Mouse (Mus musculus) stomach, embryonic 14.5 days (tissue): Measurements from ENCODE around the gene Nrsn2. TPM values are rescaled to one million over a fixed set of nuclear protein-coding genes. Genes with fewer than 3 reads are reported as not detected.

Experiments used
- ATAC-seq: fragments of 200-750 bp; cut with Nextera tagmentation; 2 replicates; pipeline ENCODE4 v1.8.0; 2017; ENCODE audit warnings: low read depth, moderate TSS enrichment; ENCODE audit not compliant: insufficient number of reproducible peaks, insufficient read depth, low FRiP score
- H3K27ac ChIP-seq: fragments of 300-500 bp; sonication (generic); 2 replicates; pipeline ENCODE4 v1.5.1; 2014; ENCODE audit warnings: mild to moderate bottlenecking, low read length, moderate library complexity, mixed read lengths
- H3K27me3 ChIP-seq: fragments of 300-500 bp; sonication (generic); 2 replicates; pipeline ENCODE4 v1.6.1; 2014; ENCODE audit warnings: low read length, control low read depth, mixed read lengths; ENCODE audit not compliant: control insufficient read depth, insufficient read depth
- H3K36me3 ChIP-seq: fragments of 300-500 bp; sonication (generic); 2 replicates; pipeline ENCODE4 v1.6.1; 2014; ENCODE audit warnings: mild to moderate bottlenecking, control low read depth, low read length, moderate library complexity, mixed read lengths; ENCODE audit not compliant: control insufficient read depth, insufficient read depth
- H3K4me1 ChIP-seq: fragments of 300-500 bp; sonication (generic); 2 replicates; pipeline ENCODE4 v1.6.1; 2014; ENCODE audit warnings: low read length, control low read depth, mixed read lengths; ENCODE audit not compliant: control insufficient read depth, insufficient read depth
- H3K4me2 ChIP-seq: fragments of 300-500 bp; sonication (generic); replicated peaks from 2 replicates; pipeline ENCODE4 v1.6.1; 2014; ENCODE audit warnings: low read depth, low read length, control low read depth
- H3K4me3 ChIP-seq: fragments of 300-500 bp; sonication (generic); 2 replicates; pipeline ENCODE4 v1.5.1; 2014; ENCODE audit warnings: low read depth, low read length, control low read depth
- H3K9ac ChIP-seq: fragments of 300-500 bp; sonication (generic); replicated peaks from 2 replicates; pipeline ENCODE4 v1.6.1; 2014; ENCODE audit warnings: low read depth, mild to moderate bottlenecking, control low read depth, low read length, moderate library complexity, mixed read lengths
- H3K9me3 ChIP-seq: fragments of 300-500 bp; sonication (generic); 2 replicates; pipeline ENCODE4 v1.6.1; 2016; ENCODE audit warnings: low read depth, low read length, control low read depth; ENCODE audit not compliant: control insufficient read depth
- WGBS: fragments of 180-500 bp; shearing (Covaris S2); extraction: QIAGEN DNeasy Blood & Tissue Kit; methylation state at CpG from one replicate; pipeline ENCODE4 v1.1.7; 2014; 5-methylcytosine and 5-hydroxymethylcytosine counted together
- polyA plus RNA-seq: library from polyadenylated mRNA; unstranded; fragments of >200 nt; fragmentation: Nextera tagmentation; extraction: Ambion mirVana; gene quantifications from 2 replicates; pipeline ENCODE4 v1.2.1, GENCODE M21; 2014

Nrsn2 gene
- polyA plus RNA-seq, 1 experiment from 2014 or later: 3.8 TPM

- Histone ChIP-seq H3K27me3 (no peaks in the 10 kb centered on the region), H3K4me1 (peaks cover 11% of the 10 kb centered on the region; the same call in 1 of the 2 replicates), H3K27ac (no peak overlapping the region), H3K36me3 (peaks cover 44% of the 10 kb centered on the region), H3K9ac (no peak overlapping the region), H3K4me3 (no peak overlapping the region), H3K9me3 (no peaks in the 10 kb centered on the region), H3K4me2 (no peak overlapping the region)
- 78% methylated on average over 5 of the region's 5 CpGs for WGBS
- ATAC-seq: no peak
Measured at GRCm38 (mm10) chr2:152327980-152328379, 48.5 kb downstream of the Nrsn2 start.

GRCm38 (mm10) chr2:152326654-152327053 is 49.8 kb downstream of the Nrsn2 start:
- H3K27me3 ChIP-seq: no peaks in the 10 kb centered on the region
- H3K9ac ChIP-seq: no peak overlapping the region
- H3K9me3 ChIP-seq: no peaks in the 10 kb centered on the region
- no peak for ATAC-seq
- H3K27ac ChIP-seq: no peak overlapping the region
- 84% methylated on average over 8 of the region's 8 CpGs for WGBS
- H3K4me2 ChIP-seq: no peak overlapping the region
- no peak overlapping the region for H3K4me3 ChIP-seq
- H3K36me3 ChIP-seq: peaks cover 55% of the 10 kb centered on the region
- H3K4me1 ChIP-seq: peaks cover 11% of the 10 kb centered on the region; the same call in 1 of the 2 replicates

- Histone ChIP-seq H3K27me3 (no peaks in the 10 kb centered on the region), H3K4me1 (peaks cover 7% of the 10 kb centered on the region; the same call in 1 of the 2 replicates), H3K27ac (no peak overlapping the region), H3K9ac (no peak overlapping the region), H3K4me2 (no peak overlapping the region), H3K4me3 (no peak overlapping the region), H3K9me3 (no peaks in the 10 kb centered on the region), H3K36me3 (peaks cover 55% of the 10 kb centered on the region)
- no peak for ATAC-seq
- WGBS: 93% methylated on average over 13 of the region's 13 CpGs
Measured at GRCm38 (mm10) chr2:152326157-152326556, 50.3 kb downstream of the Nrsn2 start.

- ATAC-seq: no peak
- no peak overlapping the region for H3K27ac ChIP-seq
- H3K4me3 ChIP-seq: no peak overlapping the region
- no peak overlapping the region for H3K9ac ChIP-seq
- peaks cover 52% of the 10 kb centered on the region for H3K36me3 ChIP-seq
- 85% methylated on average over 3 of the region's 3 CpGs for WGBS
- H3K4me2 ChIP-seq: no peak overlapping the region
- H3K9me3 ChIP-seq: no peaks in the 10 kb centered on the region
- H3K27me3 ChIP-seq: no peaks in the 10 kb centered on the region
- no peaks in the 10 kb centered on the region for H3K4me1 ChIP-seq
Measured at GRCm38 (mm10) chr2:152324842-152325241, 51.6 kb downstream of the Nrsn2 start.

- 95% methylated on average over 14 of the region's 14 CpGs for WGBS
- Histone ChIP-seq H3K9me3 (no peaks in the 10 kb centered on the region), H3K4me2 (no peak overlapping the region), H3K9ac (no peak overlapping the region), H3K27ac (no peak overlapping the region), H3K36me3 (peaks cover 51% of the 10 kb centered on the region), H3K27me3 (no peaks in the 10 kb centered on the region), H3K4me3 (no peak overlapping the region), H3K4me1 (no peaks in the 10 kb centered on the region)
- no peak for ATAC-seq
Measured at GRCm38 (mm10) chr2:152323971-152324370, 52.5 kb downstream of the Nrsn2 start.

GRCm38 (mm10) chr2:152322198-152322597 is 54.2 kb downstream of the Nrsn2 start:
- Histone ChIP-seq H3K4me2 (no peak overlapping the region), H3K27ac (no peak overlapping the region), H3K9ac (no peak overlapping the region), H3K36me3 (peaks cover 54% of the 10 kb centered on the region), H3K9me3 (no peaks in the 10 kb centered on the region), H3K27me3 (no peaks in the 10 kb centered on the region), H3K4me1 (no peaks in the 10 kb centered on the region), H3K4me3 (no peak overlapping the region)
- ATAC-seq: no peak
- WGBS: 91% methylated on average over 6 of the region's 6 CpGs

GRCm38 (mm10) chr2:152321558-152321957 is 54.9 kb downstream of the Nrsn2 start:
- H3K27me3 ChIP-seq: no peaks in the 10 kb centered on the region
- no peaks in the 10 kb centered on the region for H3K9me3 ChIP-seq
- H3K4me1 ChIP-seq: no peaks in the 10 kb centered on the region
- ATAC-seq: no peak
- 79% methylated on average over 5 of the region's 5 CpGs for WGBS
- no peak overlapping the region for H3K27ac ChIP-seq
- H3K9ac ChIP-seq: no peak overlapping the region
- H3K4me3 ChIP-seq: no peak overlapping the region
- H3K4me2 ChIP-seq: no peak overlapping the region
- H3K36me3 ChIP-seq: peaks cover 49% of the 10 kb centered on the region

Other genes with a start within 250 kb of the Nrsn2 start
- 12.9 and 14.1 TPM in 2 replicates for gene Tcf15, start 233.1 kb downstream of the Nrsn2 start, polyA plus RNA-seq
- gene Csnk2a1, start 149.8 kb downstream of the Nrsn2 start, polyA plus RNA-seq: 129 and 133 TPM in 2 replicates
- 40.0 and 45.5 TPM in 2 replicates for gene Tbc1d20, start 82.8 kb downstream of the Nrsn2 start, polyA plus RNA-seq
- 81.9 and 88.1 TPM in 2 replicates for gene Rbck1, start 44.0 kb downstream of the Nrsn2 start, polyA plus RNA-seq
- gene Trib3, start 32.6 kb downstream of the Nrsn2 start, polyA plus RNA-seq: 0.73 and 1.1 TPM in 2 replicates
- 13.6 and 15.7 TPM in 2 replicates for gene Sox12, start 21.4 kb upstream of the Nrsn2 start, polyA plus RNA-seq
- 41.0 and 43.5 TPM in 2 replicates for gene Zcchc3, start 38.4 kb upstream of the Nrsn2 start, polyA plus RNA-seq
- gene 6820408C15Rik, start 38.9 kb upstream of the Nrsn2 start, polyA plus RNA-seq: 0.33 and 0.69 TPM in 2 replicates
- not detected in 2 replicates for gene Defb23, start 88.0 kb upstream of the Nrsn2 start, polyA plus RNA-seq
- gene Defb20, start 100.4 kb upstream of the Nrsn2 start, polyA plus RNA-seq: not detected in 2 replicates
- not detected in 2 replicates for gene Defb22, start 113.5 kb upstream of the Nrsn2 start, polyA plus RNA-seq
- gene Defb26, start 135.1 kb upstream of the Nrsn2 start, polyA plus RNA-seq: not detected in 2 replicates
- gene Defb28, start 141.6 kb upstream of the Nrsn2 start, polyA plus RNA-seq: not detected in 2 replicates
- gene Defb29, start 163.5 kb upstream of the Nrsn2 start, polyA plus RNA-seq: not detected in 2 replicates
- not detected in 2 replicates for gene Gm17416, start 192.7 kb upstream of the Nrsn2 start, polyA plus RNA-seq
- not detected in 2 replicates for gene Defb21, start 196.1 kb upstream of the Nrsn2 start, polyA plus RNA-seq
- gene Defb19, start 203.7 kb upstream of the Nrsn2 start, polyA plus RNA-seq: not detected in 2 replicates
- gene Defb45, start 222.8 kb upstream of the Nrsn2 start, polyA plus RNA-seq: not detected in 2 replicates
- gene Defb36, start 227.7 kb upstream of the Nrsn2 start, polyA plus RNA-seq: not detected in 2 replicates
- gene Defb25, start 246.4 kb upstream of the Nrsn2 start, polyA plus RNA-seq: 3.9 TPM in 1 of 2 replicates, not detected in the other